Mouse (Mus musculus) brain, embryonic 14.5 days (tissue): ENCODE measurements at regions not wholly inside any gene's neighbourhood (a gene's known extent, or its start where the extent isn't known, plus 50 kb on each side); places are given as distances from the start of the nearest gene placed in this dataset.

Source experiments
- CTCF ChIP-seq: fragments of 200-500 bp; IDR thresholded peaks from 2 replicates; pipeline ENCODE4 v1.5.1; 2012; ENCODE audit warnings: inconsistent platforms, mild to moderate bottlenecking, moderate library complexity, borderline replicate concordance; ENCODE audit not compliant: insufficient read depth, insufficient read length; ENCODE audit errors: extremely low read depth
- POLR2A ChIP-seq: fragments of 200-500 bp; IDR thresholded peaks from 2 replicates; pipeline ENCODE4 v1.6.1; 2012; ENCODE audit warnings: mild to moderate bottlenecking, inconsistent platforms, borderline replicate concordance; ENCODE audit not compliant: poor library complexity, insufficient read depth, insufficient read length, severe bottlenecking; ENCODE audit errors: extremely low read depth

DNA sequence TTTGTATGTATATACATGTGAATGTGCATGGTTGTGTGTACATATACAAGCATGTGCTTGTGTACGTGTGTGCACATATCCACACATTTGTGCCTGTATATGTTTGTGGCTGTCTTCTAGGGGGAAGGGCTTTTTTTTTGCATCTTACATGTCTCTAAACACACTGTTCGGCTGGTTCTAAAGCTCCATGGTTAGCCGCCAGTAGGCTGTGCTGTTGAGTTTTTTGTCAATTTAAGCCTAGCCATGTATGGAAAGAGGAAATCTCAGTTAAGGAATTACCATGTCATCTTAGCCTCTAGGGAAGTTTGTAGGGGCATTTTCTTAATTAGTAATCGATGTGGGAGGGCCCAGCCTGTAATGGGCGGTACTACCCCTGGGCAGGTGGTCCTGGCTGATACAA, 411.5 kb upstream of the Kcnab2 start:
- TF ChIP-seq CTCF, result peak; percentile 33; the same call in 1 of the 2 replicates
- no peak for TF ChIP-seq POLR2A
